Mouse (Mus musculus) A20 (cell line): ENCODE measurements around the gene Akr1b3.

Experiments
- DNase-seq: peaks from one replicate; pipeline ENCODE4 v3.0.0-alpha.2; 2011; ENCODE audit warnings: low read depth, low spot score

Akr1b3 gene

GRCm38 (mm10) chr6:34322121-34322520, 4.8 kb upstream of the Akr1b3 start:
- no peak for DNase-seq

- DNase-seq = no peak
Observed at GRCm38 (mm10) chr6:34318636-34319035, 1.4 kb upstream of the Akr1b3 start.

GRCm38 (mm10) chr6:34318172-34318571, 894 bp upstream of the Akr1b3 start:
- no peak for DNase-seq

- DNase-seq = no peak
Observed at GRCm38 (mm10) chr6:34313921-34314320, 3.4 kb downstream of the Akr1b3 start.

- DNase-seq = no peak
Observed at GRCm38 (mm10) chr6:34313386-34313785, 3.9 kb downstream of the Akr1b3 start.

GRCm38 (mm10) chr6:34310023-34310595, 7.2 kb downstream of the Akr1b3 start:
- no peak for DNase-seq

- no peak for DNase-seq
Observed at GRCm38 (mm10) chr6:34309526-34309925, 7.8 kb downstream of the Akr1b3 start.

- no peak for DNase-seq
Observed at GRCm38 (mm10) chr6:34306797-34307196, 10.5 kb downstream of the Akr1b3 start.

GRCm38 (mm10) chr6:34304675-34305241, 12.5 kb downstream of the Akr1b3 start:
- DNase-seq = no peak

- DNase-seq = no peak
Observed at GRCm38 (mm10) chr6:34297055-34297454, 20.2 kb downstream of the Akr1b3 start.

- no peak for DNase-seq
Observed at GRCm38 (mm10) chr6:34295437-34295836, 21.8 kb downstream of the Akr1b3 start.

GRCm38 (mm10) chr6:34292882-34293487, 24.3 kb downstream of the Akr1b3 start:
- DNase-seq = peak; percentile 72

- no peak for DNase-seq
Observed at GRCm38 (mm10) chr6:34292196-34292881, 24.9 kb downstream of the Akr1b3 start.

GRCm38 (mm10) chr6:34290681-34291080, 26.6 kb downstream of the Akr1b3 start:
- no peak for DNase-seq

- DNase-seq = no peak
Observed at GRCm38 (mm10) chr6:34290091-34290490, 27.2 kb downstream of the Akr1b3 start.

- no peak for DNase-seq
Observed at GRCm38 (mm10) chr6:34288098-34288497, 29.2 kb downstream of the Akr1b3 start.

GRCm38 (mm10) chr6:34286841-34287240, 30.4 kb downstream of the Akr1b3 start:
- DNase-seq = no peak

GRCm38 (mm10) chr6:34278385-34278784, 38.9 kb downstream of the Akr1b3 start:
- DNase-seq = no peak

- peak; percentile 57 for DNase-seq
Observed at GRCm38 (mm10) chr6:34277665-34278064, 39.6 kb downstream of the Akr1b3 start.

GRCm38 (mm10) chr6:34274346-34274745, 42.9 kb downstream of the Akr1b3 start:
- DNase-seq = no peak

GRCm38 (mm10) chr6:34273073-34273472, 44.2 kb downstream of the Akr1b3 start:
- DNase-seq = no peak

GRCm38 (mm10) chr6:34272462-34272861, 44.8 kb downstream of the Akr1b3 start:
- no peak for DNase-seq

- no peak for DNase-seq
Observed at GRCm38 (mm10) chr6:34270717-34271116, 46.6 kb downstream of the Akr1b3 start.
